Mouse (Mus musculus) left cerebral cortex, adult 11 months (tissue): ENCODE measurements at regions not wholly inside any gene's neighbourhood (a gene's known extent, or its start where the extent isn't known, plus 50 kb on each side); places are given as distances from the start of the nearest gene placed in this dataset.

ENCODE experiments used
- DNase-seq: peaks from one replicate; pipeline ENCODE4 v3.0.0; 2022; ENCODE audit warnings: low spot score

DNA sequence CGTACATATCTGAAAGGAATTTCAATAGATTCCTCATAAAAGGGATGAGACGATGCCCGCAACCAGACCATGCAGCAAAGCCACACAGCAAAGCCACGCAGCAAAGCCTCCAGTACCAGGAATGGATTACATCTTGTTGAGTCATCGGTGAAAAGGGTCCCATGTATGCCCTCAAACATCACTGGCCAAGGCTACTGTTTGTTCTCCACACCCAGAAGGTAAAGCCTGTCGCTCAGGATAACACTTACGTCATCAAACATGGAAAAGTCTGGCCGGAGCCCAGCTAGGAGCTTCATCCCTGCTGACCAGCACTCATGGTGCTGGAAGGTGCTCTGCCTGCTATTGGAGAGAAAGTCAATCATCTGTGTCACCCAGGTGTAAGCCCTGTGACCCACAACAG is 275.7 kb downstream of the Hlx start:
- DNase-seq: no peak

DNA sequence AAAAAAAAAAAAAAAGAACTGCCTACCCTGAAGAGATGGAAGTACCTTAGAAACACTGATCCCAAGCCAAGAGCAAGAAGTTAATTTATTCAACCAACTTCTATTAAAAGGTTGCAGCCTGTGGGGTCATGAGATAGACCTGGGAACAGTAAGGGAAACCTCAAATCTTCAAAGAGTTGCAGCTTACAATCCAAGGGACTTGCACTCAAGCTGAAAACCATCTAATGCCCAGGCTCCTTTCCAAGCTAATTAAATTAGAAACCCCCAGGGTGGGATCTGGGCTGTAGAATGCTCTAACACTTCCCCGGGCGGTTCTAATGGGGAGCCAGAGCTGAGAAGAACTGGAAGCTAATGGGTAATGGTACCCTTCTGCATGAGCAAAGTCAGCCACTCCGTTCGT is 278.0 kb downstream of the Hlx start:
- DNase-seq: no peak

DNA sequence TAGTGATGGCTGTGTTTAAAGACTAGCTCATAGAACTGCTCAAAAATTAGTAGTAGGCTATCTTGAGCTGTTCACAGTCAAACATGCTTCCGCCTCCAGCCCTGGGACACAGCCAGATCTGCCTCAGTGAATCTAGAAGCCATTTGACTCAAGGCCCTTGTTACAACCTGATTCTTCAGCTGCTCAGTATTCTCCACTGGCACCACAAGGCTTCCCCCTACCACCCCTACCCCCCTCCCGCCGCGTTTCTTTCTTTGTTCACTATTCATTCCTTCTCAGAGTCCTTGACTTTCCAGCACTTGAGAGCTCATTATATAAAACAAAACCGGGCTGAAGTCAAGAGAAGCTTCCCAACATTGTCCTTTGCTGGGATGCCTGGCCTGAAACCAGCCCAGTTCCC is 278.7 kb downstream of the Hlx start:
- DNase-seq: no peak

DNA sequence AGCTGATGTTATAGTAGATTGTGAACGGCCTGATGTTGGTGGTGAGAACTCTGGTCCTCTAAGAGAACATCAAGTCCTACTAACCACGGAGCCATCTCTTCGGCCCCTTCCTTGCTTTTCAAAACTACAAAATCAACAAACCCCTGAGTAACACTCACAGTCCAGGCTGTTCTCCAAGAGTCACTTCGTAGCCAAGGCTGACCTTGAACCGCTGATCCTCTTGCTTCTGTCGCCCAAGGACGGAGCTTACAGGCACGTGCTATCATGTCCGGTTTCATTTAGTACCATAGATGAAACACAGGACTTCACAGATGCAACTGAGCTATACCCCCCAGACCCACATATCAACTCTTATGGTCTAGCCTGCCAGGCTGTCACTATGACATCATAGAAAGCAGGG is 279.4 kb downstream of the Hlx start:
- DNase-seq: no peak

DNA sequence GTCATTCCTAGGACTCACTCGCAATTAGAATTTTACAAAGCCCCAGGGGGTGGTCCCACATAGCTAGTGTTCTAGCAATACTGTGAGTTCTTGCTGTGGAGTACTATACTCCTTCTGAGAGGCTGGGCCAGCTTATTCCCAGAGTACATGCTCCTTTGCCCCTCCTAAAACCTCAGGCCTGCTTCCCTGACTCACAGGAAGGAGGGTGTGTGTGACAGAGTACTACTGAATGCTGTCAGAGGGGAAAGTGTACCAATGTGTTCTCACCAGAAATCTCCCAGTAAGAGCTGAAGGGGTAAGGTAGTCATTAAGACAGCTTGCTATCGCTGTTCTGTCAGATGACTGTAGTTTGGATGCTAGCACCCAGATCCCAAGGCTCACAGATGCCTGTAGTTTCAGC is 280.7 kb downstream of the Hlx start:
- no peak for DNase-seq

DNA sequence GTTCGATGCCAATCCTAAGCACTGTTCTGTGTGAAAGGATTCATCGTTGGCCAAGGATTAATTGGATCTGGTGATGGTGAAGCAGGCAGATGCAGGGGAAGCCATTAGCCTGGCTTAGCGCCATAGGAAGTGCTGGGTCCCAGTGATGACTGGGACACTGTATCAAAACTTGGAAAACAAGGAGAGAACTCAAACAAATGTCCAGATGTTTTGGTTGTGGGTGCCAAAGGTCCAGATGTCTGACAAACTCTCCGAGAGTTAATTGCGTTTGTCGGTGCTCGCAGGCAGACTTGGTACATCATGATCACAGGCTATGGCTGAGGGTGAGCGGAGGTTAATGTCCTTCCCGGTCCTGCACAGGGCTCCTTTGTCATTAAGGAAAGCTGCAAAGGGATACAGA is 283.4 kb downstream of the Hlx start:
- DNase-seq: no peak

DNA sequence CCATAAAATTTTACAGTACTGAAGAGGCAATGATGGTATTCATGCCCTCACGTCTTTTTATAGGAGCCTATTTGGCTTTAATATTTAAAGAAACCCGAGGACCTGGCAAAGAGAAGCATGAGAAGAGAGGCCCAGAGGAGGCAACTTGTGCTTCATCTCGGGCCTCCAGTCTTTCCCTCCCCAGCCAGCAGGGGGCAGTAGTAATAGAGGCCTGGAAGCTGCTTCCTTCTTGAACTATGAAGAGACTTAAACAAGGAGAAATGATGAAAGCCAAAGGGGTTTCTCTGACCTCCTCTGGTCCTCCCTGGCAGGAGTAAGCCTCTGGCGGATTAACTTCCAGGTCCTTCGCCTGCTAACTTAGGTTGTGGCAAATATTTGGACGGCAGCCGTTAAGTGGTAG is 284.5 kb downstream of the Hlx start:
- DNase-seq: peak; percentile 46

DNA sequence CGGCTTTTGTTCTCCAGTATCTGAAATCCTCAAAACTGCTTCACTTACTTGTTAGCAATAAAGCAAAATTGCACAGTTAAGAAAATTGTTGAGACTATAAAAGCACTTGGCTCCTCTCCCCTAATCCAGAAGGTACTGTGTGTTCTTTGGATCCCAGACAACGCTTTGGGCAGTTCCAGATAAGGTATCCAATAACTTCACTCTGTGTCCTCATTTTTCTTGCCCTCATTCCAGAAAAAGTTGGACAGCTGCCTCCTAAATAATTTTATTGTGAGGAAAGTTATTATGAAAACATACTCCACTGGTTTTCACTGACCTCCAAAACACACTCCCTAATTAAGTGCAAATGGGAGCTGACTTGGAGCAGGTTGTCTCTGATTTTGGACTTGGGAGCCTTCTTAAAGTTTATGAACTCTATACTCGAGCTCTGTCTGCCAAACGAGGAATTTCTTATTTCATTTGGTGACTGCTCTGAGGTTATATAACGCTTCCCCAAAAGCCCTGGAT is 285.2 kb downstream of the Hlx start:
- no peak for DNase-seq

DNA sequence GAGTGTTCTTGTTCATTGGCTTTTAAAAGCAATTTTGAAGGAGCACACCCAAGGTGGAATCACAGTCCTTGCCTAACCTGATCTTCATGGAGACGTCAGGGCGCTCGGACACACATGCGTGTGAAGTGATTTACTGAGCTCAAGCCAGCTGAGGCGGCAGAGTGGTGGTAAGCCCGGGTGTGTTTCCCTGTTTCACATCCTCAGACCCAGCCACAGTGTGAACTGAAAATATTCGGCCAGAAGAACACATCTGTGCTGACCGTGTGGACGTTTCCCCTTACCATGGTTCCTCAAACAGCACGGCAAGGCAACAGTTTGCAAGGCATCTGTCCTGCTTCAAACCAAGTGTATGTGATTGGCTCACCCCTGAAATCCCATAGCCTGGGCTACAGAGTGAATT is 288.2 kb downstream of the Hlx start:
- DNase-seq: no peak

DNA sequence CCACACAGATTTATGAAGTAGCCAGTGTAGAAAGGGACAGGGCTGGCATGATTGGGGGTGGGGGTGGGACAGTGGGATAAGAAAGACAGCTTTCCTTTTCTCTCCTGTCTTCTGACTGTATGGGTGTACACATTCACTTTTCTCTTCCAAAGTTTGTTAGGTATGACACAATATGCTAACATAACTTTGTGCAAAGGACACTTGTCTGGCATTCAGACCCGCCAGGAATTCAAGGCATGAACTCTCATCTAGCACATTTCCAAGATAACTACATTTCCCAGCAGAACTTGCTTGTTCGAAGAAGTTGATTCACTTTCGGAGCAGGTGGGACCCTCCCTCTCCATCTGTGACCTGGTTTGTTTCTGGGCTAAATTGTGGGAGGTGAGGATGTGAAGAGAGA is 289.7 kb downstream of the Hlx start:
- DNase-seq: no peak

DNA sequence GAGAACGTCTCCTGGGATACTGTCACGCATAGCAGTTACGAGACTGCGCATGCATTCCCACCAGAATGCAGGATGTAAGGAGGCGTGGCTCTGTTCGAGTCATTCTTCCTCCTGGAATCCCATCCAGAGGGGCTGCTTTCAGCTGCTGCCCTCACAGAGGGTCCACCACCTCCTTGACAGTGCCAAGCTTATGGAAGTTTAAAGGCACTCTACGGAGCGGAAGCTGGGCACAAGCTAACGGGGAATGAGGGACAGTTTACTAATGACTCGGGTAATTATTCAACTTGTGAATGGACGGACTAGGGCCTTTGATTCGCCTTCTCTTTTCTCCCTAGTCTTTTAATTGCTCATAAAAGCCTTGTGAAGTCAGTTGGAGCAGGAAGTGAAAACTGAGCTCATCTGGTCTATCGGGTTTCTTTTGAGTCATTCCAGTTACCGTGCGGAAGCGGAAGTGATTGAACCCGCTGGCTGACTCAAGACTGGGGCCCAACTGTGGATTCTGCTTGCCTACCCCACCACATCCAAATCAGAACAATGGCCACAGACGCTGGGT is 291.3 kb downstream of the Hlx start:
- DNase-seq: no peak

DNA sequence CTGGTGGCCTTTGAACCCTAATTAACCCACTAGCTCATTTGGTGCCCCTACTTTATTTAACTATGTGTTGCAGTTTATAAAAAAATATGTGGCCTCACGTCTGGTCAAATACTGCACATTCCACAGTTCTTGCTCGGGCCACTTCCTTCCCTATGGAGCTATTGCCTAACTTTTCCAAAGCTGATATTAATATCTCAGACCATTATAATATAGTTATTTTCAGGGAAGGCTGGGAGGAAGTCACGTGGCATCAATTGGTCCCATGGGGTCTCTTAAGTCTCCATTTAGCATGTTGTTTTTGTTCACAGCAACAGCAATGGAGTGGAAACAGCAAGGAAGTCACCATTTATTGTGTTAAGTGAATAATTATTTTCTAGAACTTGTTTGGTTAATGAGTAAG is 292.9 kb downstream of the Hlx start:
- DNase-seq: no peak

DNA sequence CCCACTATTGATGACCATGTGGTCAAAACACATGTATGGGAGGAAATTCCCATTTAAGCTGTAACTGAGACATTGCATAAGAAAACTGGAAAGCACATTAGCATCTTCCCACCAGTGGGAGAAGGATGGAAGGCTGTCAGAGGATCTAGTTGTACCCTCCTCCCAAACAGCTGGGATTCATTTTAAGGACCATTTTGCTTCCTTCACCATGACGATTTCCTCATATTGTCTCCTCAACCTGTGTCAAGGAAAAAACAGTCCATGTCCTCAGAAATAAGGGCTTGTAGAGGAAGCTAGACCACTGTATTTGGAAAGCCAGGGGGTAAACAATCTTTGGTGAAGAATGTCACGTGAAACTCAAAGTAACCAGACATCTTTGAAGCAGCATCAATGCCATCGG is 296.0 kb downstream of the Hlx start:
- DNase-seq: no peak

DNA sequence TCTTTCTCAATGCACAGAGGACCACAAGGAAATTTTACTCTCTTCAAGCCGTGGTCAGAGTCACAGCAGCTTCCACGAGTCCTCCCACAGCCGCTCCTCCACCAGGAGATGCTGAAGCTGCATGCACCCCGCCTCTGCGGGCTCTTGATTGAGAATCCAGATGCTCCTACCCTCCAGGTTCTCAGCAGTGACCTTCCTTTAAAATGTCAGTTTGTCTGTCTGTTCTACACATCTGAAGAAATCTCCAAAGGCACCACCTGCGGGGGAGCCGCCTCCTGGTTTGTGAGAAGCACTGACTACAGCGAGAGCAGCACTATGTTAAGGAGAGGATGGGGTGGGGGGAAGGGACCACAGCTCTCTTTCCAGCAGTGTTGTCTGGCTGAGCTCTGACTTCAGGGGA is 303.8 kb downstream of the Hlx start:
- DNase-seq: no peak

DNA sequence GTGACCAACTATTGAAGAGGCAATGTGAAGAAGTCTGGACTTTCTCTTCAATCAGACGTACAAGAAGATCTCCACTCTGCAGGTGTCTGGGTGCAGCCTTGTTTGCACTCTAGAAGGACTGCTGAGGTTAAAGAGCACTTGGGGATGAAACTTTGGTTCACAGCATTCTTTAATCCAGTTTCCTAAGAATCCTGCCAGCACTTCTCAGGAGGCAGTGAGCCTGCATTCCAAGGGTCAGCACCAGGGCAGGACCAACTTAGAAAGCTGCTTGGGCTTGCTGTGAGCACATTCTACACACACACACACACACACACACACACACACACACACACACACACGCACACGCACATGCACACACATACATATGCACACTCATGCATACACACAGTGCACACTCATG is 304.4 kb downstream of the Hlx start:
- DNase-seq: no peak

DNA sequence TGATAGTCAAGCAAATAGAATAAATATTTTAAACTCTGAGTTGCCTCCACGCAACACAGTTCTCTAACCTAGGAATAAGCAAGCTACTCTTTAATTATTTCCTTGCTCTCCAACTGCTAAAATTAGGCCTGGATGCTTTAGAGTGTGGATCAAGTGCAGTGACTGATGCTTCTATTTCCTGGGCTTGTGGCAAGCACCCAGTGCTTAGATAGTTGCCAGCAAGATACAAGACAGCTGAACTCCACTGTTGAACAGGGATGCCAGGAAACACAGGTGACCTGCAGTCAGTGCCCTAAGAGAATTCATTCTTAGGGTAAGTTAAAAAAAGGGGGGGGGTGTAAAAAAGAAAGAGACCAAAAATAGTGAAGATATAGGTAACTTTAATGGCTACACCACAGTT is 306.7 kb downstream of the Hlx start:
- DNase-seq: no peak

DNA sequence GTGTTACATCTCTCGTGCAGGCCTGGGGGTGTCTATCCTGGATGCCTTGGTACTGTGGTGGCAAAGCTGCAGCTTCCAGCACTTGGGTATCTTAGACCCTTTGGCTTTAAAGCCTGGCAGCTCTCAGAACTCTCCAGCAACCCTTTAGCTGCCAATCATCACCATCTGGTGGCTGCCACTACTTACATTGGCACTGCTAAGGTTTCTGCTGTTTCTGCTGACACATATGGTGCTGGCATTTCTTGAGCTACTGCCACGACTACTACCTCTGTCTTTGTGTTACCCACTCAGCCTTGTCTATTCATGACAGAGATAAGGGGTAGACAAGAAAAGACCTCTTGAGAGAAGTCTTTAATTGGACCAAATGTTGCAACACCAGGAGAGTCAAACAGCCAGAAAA is 308.4 kb downstream of the Hlx start:
- DNase-seq: no peak

DNA sequence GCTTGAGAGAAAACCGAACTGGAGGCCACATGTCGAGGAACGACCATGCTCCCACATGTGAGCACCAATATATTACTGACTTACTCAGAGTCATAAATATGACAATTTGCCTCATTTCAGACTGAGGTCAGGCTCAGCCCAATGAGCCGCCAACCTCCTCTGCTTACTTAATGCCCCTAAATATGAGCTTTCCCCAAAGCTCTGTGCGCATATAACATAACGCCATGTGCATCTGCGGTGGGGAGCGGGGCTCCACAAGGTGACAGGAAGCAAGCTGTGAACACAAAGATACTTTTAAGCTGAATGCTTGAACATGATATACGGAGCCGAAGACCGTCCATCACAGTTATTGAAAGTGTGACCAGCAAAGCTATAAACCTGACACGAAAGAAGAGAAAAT is 319.8 kb downstream of the Hlx start:
- DNase-seq: no peak

DNA sequence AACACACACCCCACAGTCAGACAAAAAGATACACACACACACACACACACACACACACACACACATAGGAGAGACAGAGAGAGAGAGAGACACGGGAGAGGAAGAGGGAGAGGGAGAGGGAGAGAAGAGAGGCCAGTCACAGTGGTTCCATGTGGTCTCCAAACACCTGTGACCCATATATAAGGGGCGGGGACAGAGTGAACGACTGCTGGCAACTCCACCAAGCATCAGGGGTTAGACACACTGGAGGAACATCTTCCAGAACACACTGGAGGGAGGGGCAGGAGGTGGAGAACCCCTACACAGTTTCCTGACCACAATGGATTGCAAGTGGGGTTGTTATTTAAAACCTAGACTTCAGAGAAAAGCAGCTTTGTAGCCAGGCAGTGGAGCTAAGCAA is 321.4 kb downstream of the Hlx start:
- DNase-seq: no peak

DNA sequence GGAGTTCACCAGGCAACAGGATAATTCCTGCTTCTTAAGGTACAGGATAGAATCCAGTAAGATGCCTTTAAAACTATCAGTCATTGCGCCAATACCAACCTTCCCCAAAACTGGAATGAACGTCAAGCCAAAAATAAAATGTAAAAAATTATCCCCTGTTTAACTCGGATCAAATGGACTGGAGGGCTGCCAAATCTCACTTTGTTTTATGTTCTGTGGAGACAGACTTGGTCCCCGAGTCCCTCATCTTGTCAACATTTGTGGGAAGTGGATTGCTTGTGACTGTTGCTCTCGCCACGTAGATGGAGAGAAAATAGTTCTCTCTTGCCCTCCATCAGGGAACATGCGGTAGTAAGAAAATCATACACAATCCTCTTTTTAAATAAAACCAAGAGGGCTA is 322.4 kb downstream of the Hlx start:
- DNase-seq: no peak

DNA sequence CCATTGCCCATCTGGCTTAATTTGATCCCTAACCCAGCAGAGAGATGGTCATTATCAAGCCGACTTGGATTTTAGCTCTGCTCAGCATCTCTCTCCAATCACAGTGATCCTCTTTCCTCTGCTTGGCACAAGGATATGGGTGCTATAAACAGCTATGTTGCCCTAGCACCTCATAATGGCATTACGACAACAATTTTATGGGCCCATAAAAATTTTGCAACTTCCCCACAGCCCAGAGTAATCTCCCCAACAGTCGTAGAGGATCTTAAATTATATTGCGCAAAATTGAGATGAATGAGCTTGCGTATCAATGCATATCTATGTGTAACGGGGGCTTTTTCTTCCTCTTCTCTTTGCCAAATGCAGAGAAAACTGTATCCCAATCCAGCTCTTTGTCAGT is 329.4 kb downstream of the Hlx start:
- DNase-seq: no peak

DNA sequence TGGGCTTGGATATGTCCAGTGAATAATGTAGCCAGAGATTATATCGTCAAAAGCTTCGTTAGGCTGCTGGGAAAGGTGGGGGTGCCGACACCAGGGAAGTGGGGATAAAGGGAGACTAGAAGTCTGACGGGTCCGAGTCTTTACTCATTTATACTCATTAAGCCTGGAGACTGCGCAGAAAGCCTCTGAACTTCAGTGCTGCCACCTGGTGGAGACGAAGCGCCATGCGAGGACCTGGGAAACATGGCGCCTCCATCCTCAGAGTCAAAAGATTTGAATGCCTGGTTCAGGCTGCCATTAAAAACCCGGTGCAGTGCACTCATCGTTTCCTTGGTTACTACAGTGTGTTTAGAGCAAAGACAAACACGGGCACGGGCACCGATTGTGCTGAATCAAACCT is 337.2 kb downstream of the Hlx start:
- no peak for DNase-seq

DNA sequence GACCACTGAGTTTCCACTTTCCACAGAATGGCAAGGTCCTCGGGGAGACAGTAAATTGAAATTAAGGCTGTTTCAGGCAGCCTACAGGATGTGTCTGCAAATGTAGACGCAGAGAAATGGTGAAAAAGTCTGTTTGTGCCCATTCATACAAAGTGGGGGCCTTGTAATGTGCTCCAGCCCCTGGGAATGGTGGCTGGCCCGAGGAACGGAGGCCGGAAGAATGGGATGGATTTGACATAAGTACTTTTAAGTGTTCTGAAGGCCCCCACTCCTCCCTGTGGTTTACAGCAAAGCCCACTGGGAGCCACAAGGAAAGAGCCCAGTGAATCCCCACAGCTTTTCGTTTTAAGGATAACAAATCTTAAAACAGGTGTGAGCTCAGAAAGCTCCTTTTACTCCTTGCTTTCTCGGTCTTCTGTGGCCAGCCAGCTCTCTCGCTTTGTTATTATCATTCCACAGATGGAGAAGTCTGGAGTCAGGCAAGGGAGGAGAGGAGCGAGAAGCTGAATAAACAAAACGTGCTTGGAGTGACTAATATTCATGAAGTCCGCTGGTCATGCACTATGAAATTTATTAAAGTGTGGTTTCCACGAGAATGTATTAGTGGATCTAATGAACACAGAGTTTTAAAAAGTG is 337.7 kb downstream of the Hlx start:
- DNase-seq: no peak

DNA sequence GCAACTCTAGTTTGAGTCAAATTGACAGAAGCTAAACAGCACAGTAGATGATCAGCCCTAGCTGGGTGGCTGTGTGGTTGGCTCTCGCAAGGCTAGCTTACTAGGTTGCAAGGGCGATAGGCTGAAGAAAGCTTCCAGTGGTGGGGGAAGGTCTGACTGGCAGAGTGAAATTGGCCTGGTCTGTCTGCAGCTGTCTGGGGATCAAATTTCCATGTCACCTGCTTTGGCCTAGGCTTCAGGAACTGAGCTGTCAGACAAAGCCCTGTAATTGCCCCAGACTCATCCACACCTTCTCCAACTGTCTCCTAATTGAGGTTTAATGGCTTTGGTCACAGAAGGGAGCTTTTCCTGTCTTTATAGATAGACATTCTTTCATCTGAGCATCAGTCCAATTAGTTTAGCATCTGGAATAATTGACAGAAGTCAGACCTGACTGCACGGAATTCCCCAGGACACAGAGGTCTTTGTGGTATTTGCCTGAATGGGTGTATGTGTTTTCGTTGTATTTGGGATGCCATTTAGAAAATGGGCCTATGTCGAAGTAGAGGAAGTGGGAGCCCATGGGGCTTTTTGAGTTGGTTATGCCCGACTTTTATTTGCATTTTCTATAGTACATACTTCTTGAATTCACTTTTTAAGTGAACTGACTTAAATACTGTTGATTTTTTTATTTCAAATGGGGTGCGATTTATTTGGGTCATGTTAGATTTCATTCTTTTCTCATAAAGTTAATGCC is 348.2 kb downstream of the Hlx start:
- no peak for DNase-seq
